23 mouse cellular contexts compared by ENCODE assay signal in genomic region chr8:61626246-61626952, GRCm38 (mm10).
"Had no signal": no experiment of that assay in that cellular context is flagged by ENCODE, and none has a peak within 500 bp of the region (broad histone marks: within the 10 kb centered on the region; RNA-seq: fewer than 3 reads in every experiment).

No protein-coding gene starts in this region.

- DNase-seq: gastrocnemius, adult 2 months; gastrocnemius, postnatal 10 days; gastrocnemius, postnatal 25 days; heart, adult 2 months; heart, postnatal 14 days; heart, postnatal 36 days; kidney, adult 18-20 months; kidney, postnatal 14 days; liver; liver, embryonic 13.5 days had no signal

- H3K9me3 ChIP-seq: heart, embryonic 13.5 days; heart, embryonic 15.5 days; hindbrain, embryonic 13.5 days; hindbrain, embryonic 15.5 days; limb, embryonic 10.5 days; limb, embryonic 12.5 days; liver, embryonic 13.5 days; liver, embryonic 15.5 days had no signal

- H3K27me3 ChIP-seq: heart, embryonic 13.5 days; heart, embryonic 15.5 days; hindbrain, embryonic 13.5 days; hindbrain, embryonic 15.5 days; limb, embryonic 12.5 days; liver, embryonic 13.5 days; liver, embryonic 15.5 days had no signal

- ATAC-seq: hindbrain, postnatal 0 days had no signal

- H3K27ac ChIP-seq: gastrocnemius, adult 2 months; heart, adult 2 months; heart, embryonic 13.5 days; heart, embryonic 15.5 days; hindbrain, embryonic 13.5 days; hindbrain, embryonic 15.5 days; hindbrain, postnatal 0 days; kidney, postnatal 0 days; layer of hippocampus, adult 2 months; left cerebral cortex, adult 2 months; limb, embryonic 10.5 days; limb, embryonic 12.5 days; liver, embryonic 13.5 days; liver, embryonic 15.5 days had no signal

- H3K9ac ChIP-seq: heart, embryonic 13.5 days; heart, embryonic 15.5 days; hindbrain, embryonic 13.5 days; hindbrain, embryonic 15.5 days; limb, embryonic 12.5 days; liver, embryonic 13.5 days; liver, embryonic 15.5 days had no signal

- H3K4me1 ChIP-seq: hindbrain, embryonic 15.5 days; liver, embryonic 13.5 days; liver, embryonic 15.5 days had no signal

- H3K4me3 ChIP-seq: gastrocnemius, adult 2 months; heart, adult 2 months; heart, embryonic 13.5 days; heart, embryonic 15.5 days; hindbrain, embryonic 13.5 days; hindbrain, embryonic 15.5 days; layer of hippocampus, adult 2 months; left cerebral cortex, adult 2 months; limb, embryonic 10.5 days; limb, embryonic 12.5 days; liver, embryonic 13.5 days; liver, embryonic 15.5 days had no signal

- H3K36me3 ChIP-seq: heart, embryonic 15.5 days; hindbrain, embryonic 13.5 days; hindbrain, embryonic 15.5 days; limb, embryonic 10.5 days; limb, embryonic 12.5 days; liver, embryonic 13.5 days; liver, embryonic 15.5 days had no signal

- H3K4me2 ChIP-seq: heart, embryonic 11.5 days; heart, embryonic 13.5 days; heart, embryonic 15.5 days; hindbrain, embryonic 13.5 days; hindbrain, embryonic 15.5 days; limb, embryonic 12.5 days; liver, embryonic 11.5 days; liver, embryonic 13.5 days; liver, embryonic 15.5 days had no signal
